Mouse (Mus musculus) kidney, postnatal 25 days (tissue): ENCODE results near the gene D630045J12Rik.

Experiments used
- DNase-seq, 2 experiments: peaks; one replicate each; pipeline ENCODE4 v3.0.0; 2021; ENCODE audit warnings: mixed read lengths in 2 of 2

Gene D630045J12Rik

DNA sequence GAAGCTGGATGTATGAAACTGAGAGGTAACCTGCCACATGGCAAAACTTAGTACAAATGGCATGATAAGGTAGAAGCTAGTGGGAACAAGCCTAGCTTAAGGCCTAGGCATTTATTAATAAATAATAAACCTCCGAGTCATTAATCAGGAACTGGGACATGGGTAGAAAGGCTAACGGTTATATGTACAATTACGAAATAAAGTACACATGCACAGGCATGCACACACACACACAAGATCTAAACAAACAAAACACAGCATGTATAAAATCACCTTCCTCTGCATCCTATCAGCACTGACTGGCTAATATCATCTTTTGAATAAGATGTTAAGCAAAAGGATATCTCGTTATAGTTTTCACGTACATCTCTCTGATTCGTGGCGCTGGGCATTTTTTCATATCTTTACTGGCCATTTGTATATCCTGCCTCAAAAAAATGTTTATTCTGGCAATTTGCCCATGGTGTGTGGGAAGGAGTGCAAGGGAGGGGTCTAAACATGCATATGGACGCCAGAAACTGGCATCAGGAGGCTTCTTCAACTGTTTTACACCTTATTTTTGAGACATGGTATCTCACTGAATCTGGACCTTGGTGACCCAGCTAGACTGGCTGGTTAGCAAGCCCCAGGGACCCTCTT lies 67.4 kb downstream of the D630045J12Rik start:
- DNase-seq: no peak

- no peak for DNase-seq
These were observed 69.0 kb downstream of the D630045J12Rik start for GRCm38 (mm10) chr6:38184791-38185190.

GRCm38 (mm10) chr6:38181756-38182318 lies 72.0 kb downstream of the D630045J12Rik start:
- no peak for DNase-seq

- DNase-seq: no peak
These were observed 73.1 kb downstream of the D630045J12Rik start for GRCm38 (mm10) chr6:38180669-38181068.

DNA sequence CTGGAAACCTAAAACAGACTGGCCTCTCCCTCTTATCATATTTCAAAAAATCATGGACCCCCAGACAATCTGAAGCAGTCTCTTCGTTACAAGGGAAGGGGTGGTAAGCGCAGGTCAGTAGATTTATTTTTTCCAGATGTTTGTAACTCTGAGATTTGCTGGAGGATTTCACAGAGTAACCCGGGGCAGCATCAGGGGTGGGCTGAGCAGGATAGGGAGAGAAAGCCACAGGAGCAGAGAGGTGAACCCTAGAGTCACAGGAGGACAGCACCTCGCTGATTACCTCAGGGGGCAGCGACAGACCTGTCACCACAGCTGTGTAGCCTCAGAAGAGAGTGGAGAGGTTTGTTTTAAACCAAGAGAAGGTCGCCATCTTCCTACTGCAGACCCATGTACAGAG lies 88.4 kb downstream of the D630045J12Rik start:
- DNase-seq: no peak

GRCm38 (mm10) chr6:38164705-38165104 lies 89.1 kb downstream of the D630045J12Rik start:
- no peak for DNase-seq

DNA sequence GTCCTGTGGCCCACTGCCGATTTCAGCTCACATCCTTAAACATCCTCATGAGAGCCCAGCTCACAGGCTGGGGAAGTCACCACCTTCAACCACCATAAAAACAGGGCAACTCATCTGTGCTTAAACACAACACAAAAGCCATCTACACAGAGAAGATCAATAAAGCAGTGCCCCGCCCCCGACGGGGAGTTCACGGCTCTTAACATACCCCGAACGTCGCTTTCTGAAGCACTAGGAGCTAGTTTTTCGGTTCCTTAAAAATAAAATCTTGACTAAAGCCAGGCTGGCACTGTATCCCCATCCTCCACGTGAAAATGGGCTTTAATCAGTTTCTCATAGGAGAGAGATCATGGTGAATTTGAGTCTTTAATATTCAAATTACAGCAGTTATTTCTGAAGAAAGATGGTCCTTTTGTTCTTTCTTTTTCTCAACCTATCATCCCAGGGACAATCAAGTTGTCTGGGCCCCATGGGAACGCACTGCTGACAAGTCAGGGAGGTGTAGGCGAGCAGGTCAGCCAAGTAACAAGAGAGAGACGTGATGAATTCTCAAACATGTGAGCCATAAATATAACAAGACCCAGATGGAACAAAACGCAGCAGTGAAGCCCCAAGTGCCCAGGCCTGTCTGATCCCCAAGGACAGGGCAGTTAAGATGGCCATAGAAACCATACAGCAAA lies 90.8 kb downstream of the D630045J12Rik start:
- no peak for DNase-seq

DNA sequence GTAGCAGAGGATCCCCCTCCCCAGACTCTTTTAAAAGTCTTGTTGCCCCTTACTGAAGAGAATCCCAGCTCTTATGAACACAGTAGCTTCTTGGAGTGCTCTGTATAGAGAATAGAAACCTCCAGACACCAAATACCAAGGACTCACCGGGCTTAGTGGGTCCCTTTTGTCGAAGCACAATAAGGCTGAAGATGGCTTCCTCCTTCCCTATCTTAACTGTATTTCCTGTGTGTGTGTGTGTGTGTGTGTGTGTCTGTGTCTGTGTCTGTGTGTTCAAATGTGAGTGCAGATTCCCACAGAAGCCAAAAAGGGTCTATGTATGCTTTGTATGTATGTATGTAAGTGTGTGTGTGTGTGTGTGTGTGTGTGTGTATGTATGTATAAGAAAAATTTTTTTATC lies 93.3 kb downstream of the D630045J12Rik start:
- DNase-seq: no peak

- peak; percentile 80 to 97 for DNase-seq
These were observed 93.7 kb downstream of the D630045J12Rik start for GRCm38 (mm10) chr6:38160102-38160501.

GRCm38 (mm10) chr6:38159576-38159975 lies 94.2 kb downstream of the D630045J12Rik start:
- DNase-seq: no peak

DNA sequence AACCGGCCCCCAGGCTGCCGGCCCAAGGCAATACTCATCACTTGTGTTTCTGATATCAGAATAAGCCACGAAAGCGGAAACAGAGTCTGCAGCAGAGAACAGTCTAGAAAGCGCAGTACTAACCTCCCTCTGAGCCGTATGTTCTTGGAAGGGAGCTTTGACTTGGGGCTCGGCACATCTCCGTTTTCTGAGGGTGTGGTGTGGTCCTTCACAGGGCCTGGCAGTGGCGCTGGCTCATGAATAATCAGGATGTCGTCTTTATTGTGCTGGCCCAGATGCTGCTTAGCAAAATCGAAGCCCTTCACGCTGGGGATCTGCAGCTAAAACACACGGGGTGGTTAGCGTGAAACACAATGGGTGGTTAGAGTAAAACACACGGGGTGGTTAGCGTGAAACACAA lies 95.9 kb downstream of the D630045J12Rik start:
- no peak for DNase-seq

- no peak for DNase-seq
These were observed 97.6 kb downstream of the D630045J12Rik start for GRCm38 (mm10) chr6:38156204-38156603.

DNA sequence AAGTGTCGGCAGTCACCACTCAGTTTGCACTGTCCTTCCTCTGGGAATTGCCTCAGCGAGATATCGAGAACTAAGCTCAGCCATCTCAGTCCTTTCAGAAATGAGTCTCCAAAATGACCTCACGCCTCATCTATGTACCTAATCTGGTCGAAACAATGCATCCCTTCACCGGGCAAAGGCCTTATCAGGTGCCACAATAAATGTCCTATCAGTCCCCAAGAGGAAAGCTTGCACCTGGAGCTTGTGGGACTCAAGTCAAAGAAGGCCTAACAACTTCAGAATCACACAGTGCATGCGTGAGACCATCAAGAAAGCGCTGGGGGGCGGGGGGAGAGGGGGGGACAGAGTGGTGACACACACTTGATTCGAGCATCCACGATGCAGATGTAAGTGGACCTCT lies 101.5 kb downstream of the D630045J12Rik start:
- DNase-seq: no peak

DNA sequence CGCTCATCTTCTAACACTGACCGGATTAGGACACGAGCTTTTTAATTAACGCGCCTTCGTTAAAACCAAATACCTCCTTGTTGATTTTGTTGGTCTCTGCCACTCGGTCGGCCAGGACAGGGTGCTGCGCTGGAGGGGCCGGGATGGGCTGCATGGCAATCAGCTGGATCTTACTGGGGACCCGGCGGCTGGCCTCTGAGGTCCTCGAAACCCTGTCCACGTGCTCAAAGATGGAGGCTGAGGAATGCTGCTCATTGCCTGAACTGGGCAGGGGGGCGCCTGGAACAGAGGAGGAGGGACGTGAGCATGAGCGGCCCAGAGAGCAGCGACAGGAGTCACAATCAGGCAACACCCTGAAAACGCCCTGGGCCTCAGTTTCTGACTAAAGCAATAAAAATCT lies 104.3 kb downstream of the D630045J12Rik start:
- DNase-seq: no peak

DNA sequence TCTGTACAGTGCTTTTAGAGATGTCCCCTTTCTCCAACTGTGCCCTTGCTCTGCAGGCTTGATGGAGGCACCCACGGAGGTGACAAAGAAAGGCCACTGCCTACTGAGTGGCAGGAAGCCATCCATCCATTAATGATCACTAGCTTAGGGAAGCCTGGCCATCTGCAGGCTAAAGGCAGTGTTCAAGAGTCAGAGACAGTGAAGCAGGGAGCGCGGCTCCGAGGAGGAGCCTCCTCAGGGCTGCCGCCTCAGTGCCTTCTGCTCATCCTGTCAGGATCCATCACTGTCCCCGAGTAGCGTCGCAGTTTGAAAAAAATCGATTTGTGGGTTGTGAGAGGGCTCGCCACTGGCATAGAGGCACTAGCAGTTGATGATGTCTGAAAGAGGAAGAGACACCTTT lies 105.2 kb downstream of the D630045J12Rik start:
- DNase-seq: no peak

DNA sequence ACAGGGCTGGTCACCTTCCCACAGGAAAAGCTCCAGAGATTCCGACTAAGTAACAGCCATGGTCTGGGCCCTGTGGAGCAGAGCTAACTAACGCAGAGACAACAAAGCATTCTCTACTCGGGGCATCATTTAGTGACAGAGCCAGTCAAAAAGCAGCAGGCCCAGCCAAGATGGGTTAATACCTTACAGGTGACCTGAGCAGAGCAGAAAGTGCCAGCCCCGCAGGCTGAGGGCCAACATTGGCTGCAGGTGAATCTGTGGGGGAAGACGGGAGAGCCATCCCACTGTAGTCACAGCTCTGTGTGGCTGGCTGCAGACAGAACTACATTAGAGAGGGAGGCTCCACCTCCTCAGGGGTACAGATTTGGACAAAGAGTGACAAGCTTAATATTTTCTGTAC lies 106.5 kb downstream of the D630045J12Rik start:
- DNase-seq: peak; percentile 62 to 77

- DNase-seq: peak; percentile 65 to 84
These were observed 108.2 kb downstream of the D630045J12Rik start for GRCm38 (mm10) chr6:38145463-38146065.

DNA sequence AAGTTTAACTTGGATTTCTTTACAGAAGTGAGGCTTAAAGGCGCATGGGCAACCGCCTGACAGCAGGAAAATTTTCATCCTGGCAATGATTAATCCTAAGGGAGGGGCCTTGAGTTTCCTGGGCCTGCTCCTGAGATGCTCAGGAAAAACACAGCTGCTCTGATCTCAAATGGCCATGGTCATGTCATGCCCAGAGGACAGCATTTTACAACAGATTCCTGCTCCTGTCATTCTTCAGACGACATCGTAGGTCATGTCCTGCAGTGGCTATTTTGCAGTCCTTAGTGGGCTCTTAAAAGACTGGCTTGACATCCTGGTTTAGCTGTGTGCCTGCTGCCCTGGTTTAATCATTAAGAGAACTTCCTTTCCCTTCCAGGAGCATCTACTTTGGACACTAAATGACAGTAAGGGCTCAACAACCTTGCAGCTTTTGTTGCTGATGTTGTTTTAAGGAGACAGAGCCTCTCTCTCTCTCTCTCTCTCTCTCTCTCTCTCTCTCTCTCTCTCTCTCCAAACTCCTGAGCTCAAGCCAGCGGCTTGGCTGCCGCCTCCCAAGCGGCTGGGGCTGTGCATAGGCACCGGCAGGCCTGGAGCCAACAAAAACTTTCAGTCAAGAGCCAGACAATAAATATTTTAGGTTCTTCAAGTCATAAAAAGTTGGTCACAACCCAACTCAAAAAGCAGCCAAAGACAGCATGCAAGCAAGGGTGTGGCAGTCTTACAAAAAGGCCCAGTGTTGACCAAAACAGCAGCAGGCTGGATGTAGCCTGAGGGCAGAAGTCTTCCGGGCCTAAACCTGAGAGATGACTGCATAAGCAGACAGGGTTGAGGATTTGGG lies 109.4 kb downstream of the D630045J12Rik start:
- DNase-seq: peak; percentile 79 to 86

DNA sequence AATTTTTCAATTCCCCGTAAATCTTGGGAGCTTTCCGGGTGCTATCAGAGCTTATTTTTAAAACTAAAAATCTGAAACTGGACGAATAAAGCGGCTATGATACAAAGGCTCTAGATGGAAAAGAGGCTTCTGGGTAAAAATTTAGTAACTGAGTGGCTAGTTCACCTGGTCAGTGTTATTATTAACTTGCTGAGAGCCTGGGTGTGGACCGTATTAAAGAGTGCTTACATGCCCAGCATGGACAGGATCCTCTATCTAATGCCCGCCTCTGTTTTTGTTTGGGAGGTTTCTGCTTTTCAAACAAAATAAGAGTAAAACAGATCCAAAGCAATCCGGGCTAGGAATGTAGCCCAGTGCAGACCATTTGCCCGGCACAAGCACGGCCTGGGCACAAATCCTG lies 113.4 kb downstream of the D630045J12Rik start:
- no peak for DNase-seq

DNA sequence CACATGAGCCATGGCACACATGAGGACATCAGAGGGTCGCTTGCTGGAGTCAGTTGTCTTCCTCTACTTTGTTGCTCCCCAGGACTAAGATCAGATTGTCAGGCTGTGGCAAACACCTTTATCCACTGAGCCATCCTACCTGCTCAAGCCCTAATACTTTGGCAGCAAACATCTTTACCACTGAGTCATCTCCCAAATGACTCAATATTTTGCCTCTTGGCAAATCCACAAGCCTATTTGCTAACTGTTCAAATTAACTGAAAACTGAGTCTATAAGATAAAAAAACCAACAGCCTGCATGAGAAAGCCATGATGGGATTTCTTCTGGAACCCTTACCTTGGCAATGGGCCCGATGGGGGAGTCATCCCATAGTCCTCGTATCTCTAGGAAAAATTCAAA lies 114.7 kb downstream of the D630045J12Rik start:
- DNase-seq: no peak

DNA sequence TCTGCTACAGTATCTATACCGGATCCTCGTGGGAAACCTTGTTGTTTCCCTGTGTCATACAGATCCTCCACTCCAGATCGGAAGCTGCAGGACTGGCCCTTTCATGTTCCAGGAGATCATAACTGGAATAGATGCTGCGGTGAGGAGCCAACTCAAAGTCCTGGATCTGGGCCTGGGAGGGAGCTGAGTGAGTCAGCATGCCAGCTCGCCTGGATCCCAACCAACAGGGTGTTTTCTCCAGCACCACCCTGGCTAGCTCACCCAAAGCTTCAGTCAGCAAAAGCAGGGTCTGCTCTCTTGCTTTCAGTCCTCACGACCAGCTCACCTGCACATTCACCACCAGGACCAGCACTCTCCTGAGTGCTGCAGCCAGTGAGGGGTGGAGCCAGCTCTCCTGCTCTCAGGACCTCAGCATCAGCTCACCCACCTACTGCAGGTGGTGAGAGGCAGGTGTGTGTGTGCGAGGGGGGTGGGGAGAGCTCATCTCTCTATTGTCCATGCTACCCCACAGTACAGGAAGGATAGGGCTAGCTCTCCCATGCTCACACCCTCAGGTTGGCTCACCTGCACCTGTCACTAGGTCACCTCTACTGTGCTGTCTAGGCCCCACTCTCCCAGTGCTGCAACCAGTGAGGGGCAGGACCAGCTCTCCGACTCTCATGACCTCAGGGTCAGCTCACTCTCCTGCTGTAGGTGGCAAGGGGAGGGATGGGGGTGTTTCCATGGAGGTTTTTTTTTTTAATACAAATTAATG lies 118.8 kb downstream of the D630045J12Rik start:
- DNase-seq: peak; percentile 53 to 58

- peak; percentile 78 to 82 for DNase-seq
These were observed 122.0 kb downstream of the D630045J12Rik start for GRCm38 (mm10) chr6:38131801-38132231.
